Mouse (Mus musculus) heart, postnatal 0 days (tissue): ENCODE results near the gene Tnip2. TPM values are rescaled to one million over a fixed set of nuclear protein-coding genes. Genes with fewer than 3 reads are reported as not detected.

Source experiments
- ATAC-seq: fragments of 200-750 bp; cut with Nextera tagmentation; 2 replicates; pipeline ENCODE4 v1.8.0; 2017; ENCODE audit warnings: low read depth, moderate number of reproducible peaks, moderate library complexity; ENCODE audit not compliant: insufficient read depth
- DNase-seq: peaks from one replicate; pipeline ENCODE4 v3.0.0-alpha.2; 2016; ENCODE audit warnings: low spot score
- H3K27ac ChIP-seq: fragments of 300-500 bp; sonication (generic); 2 replicates; pipeline ENCODE4 v1.5.1; 2014; ENCODE audit warnings: low read depth, mild to moderate bottlenecking
- H3K27me3 ChIP-seq: fragments of 300-500 bp; sonication (generic); 2 replicates; pipeline ENCODE4 v1.6.1; 2014; ENCODE audit warnings: low read length, mixed read lengths; ENCODE audit not compliant: control insufficient read depth, insufficient read depth
- H3K36me3 ChIP-seq: fragments of 300-500 bp; sonication (generic); replicated peaks from 2 replicates; pipeline ENCODE4 v1.6.1; 2014; ENCODE audit warnings: low read length, mixed read lengths; ENCODE audit not compliant: control insufficient read depth, insufficient read depth
- H3K4me1 ChIP-seq: fragments of 300-500 bp; sonication (generic); 2 replicates; pipeline ENCODE4 v1.6.1; 2014; ENCODE audit warnings: antibody characterized with exemption; ENCODE audit not compliant: control insufficient read depth, insufficient read depth
- H3K4me2 ChIP-seq: fragments of 300-500 bp; sonication (generic); 2 replicates; pipeline ENCODE4 v1.6.1; 2014; ENCODE audit warnings: low read depth, mild to moderate bottlenecking, low read length, moderate library complexity
- H3K4me3 ChIP-seq: fragments of 300-500 bp; sonication (generic); 2 replicates; pipeline ENCODE4 v1.5.1; 2014; ENCODE audit warnings: low read depth, low read length
- H3K9ac ChIP-seq: fragments of 300-500 bp; sonication (generic); replicated peaks from 2 replicates; pipeline ENCODE4 v1.6.1; 2014; ENCODE audit warnings: low read depth, low read length, mixed read lengths
- H3K9me3 ChIP-seq: fragments of 300-500 bp; sonication (generic); replicated peaks from 2 replicates; pipeline ENCODE4 v1.6.1; 2016; ENCODE audit warnings: low read length; ENCODE audit not compliant: control insufficient read depth
- CTCF ChIP-seq: IDR thresholded peaks from 2 replicates; pipeline ENCODE4 v1.5.1; 2016; ENCODE audit warnings: antibody characterized with exemption, control low read depth, low read depth
- EP300 ChIP-seq: IDR thresholded peaks from 2 replicates; pipeline ENCODE4 v1.6.1; 2016; ENCODE audit warnings: antibody characterized with exemption, low read depth
- WGBS: fragments of 180-500 bp; shearing (Covaris S2); extraction: QIAGEN DNeasy Blood & Tissue Kit; methylation state at CpG from one replicate; pipeline ENCODE4 v1.1.7; 2014; 5-methylcytosine and 5-hydroxymethylcytosine counted together
- polyA plus RNA-seq: library from polyadenylated mRNA; unstranded; fragments of >200 nt; fragmentation: Nextera tagmentation; extraction: Ambion mirVana; gene quantifications from 2 replicates; pipeline ENCODE4 v1.2.1, GENCODE M21; 2015
- total RNA-seq: library from RNA; depleted of rRNA; stranded (reverse); fragments of >200 nt; gene quantifications from 2 replicates; pipeline ENCODE4 v1.2.3, GENCODE M21; 2014; ENCODE audit warnings: low replicate concordance

Gene Tnip2
- total and polyA plus RNA-seq, 2 experiments from 2014 or later: 11.9 TPM

GRCm38 (mm10) chr5:34528724-34529123 is 14.9 kb upstream of the Tnip2 start:
- H3K9ac ChIP-seq: no peak overlapping the region
- WGBS: 69% methylated on average over 5 of the region's 5 CpGs
- no peak for DNase-seq
- no peak overlapping the region for H3K4me3 ChIP-seq
- no peaks in the 10 kb centered on the region for H3K4me1 ChIP-seq
- no peak for TF ChIP-seq EP300
- no peak for TF ChIP-seq CTCF
- no peak overlapping the region for H3K27ac ChIP-seq
- no peak for ATAC-seq
- no peaks in the 10 kb centered on the region for H3K9me3 ChIP-seq
- H3K27me3 ChIP-seq: peaks cover 3% of the 10 kb centered on the region; the same call in 1 of the 2 replicates
- no peak overlapping the region for H3K4me2 ChIP-seq
- H3K36me3 ChIP-seq: no peaks in the 10 kb centered on the region

- no peaks in the 10 kb centered on the region for H3K4me1 ChIP-seq
- no peak overlapping the region for H3K4me2 ChIP-seq
- TF ChIP-seq CTCF: no peak
- TF ChIP-seq EP300: no peak
- no peak overlapping the region for H3K9ac ChIP-seq
- 85% methylated on average over 2 of the region's 2 CpGs for WGBS
- ATAC-seq: no peak
- no peak overlapping the region for H3K27ac ChIP-seq
- H3K9me3 ChIP-seq: no peaks in the 10 kb centered on the region
- no peak for DNase-seq
- no peaks in the 10 kb centered on the region for H3K36me3 ChIP-seq
- H3K4me3 ChIP-seq: no peak overlapping the region
- peaks cover 3% of the 10 kb centered on the region; the same call in 1 of the 2 replicates for H3K27me3 ChIP-seq
These were observed 13.6 kb upstream of the Tnip2 start for GRCm38 (mm10) chr5:34527352-34527751.

- Histone ChIP-seq H3K36me3 (no peaks in the 10 kb centered on the region), H3K4me3 (peak overlapping the region; percentile 54), H3K9me3 (no peaks in the 10 kb centered on the region), H3K9ac (no peak overlapping the region), H3K4me2 (peak overlapping the region; percentile 65), H3K4me1 (0 out of 2 replicates have a peak, but pooled peaks cover under 1% of the 10 kb centered on the region), H3K27me3 (peaks cover 3% of the 10 kb centered on the region; the same call in 1 of the 2 replicates), H3K27ac (no peak overlapping the region)
- TF ChIP-seq EP300: no peak
- TF ChIP-seq CTCF: no peak
- ATAC-seq (no peak), DNase-seq (no peak)
- WGBS: 68% methylated on average over 5 of the region's 5 CpGs
These were observed 12.6 kb upstream of the Tnip2 start for GRCm38 (mm10) chr5:34526477-34526775.

DNA sequence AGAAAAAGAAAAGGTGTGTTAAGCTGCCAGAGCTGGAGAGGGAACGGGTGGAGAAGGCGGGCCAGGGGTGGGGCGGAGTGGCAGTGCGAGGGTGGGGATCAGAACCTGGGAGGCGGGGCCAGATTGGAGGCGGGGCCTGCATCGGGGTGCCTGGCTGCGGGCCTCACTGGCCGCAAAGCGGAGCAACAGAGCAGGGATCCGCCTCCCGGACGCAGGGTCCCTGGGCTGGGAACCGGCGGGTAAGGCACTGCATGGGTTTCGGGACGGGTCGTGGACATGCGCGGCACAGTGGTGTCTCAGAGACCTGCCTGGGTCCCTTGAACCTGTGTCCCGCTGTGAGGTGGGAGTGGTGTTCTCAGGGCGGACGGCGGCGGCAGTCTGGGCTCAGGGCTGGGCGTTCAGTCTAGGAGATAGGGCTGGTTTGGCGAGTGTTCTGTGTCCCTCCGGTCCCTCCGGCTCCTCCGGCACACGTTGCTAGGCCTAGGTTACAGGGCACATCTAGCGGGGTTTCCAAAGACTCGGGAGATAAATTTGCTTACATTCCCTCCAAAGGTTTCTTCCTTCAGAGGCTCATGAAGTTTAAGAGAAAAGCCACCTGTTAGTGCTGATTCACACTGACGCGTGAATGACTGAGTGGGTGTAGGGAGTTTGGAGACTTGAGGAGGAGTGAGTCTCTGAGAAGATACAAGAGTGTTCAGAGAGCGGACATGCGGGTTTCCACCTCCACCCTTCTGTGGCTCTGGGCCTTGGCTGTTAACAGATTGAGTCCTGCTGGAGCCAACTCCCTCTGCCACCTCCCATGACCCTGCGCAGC is 12.1 kb upstream of the Tnip2 start, which contains the start of gene Sh3bp2:
Gene Sh3bp2, plus strand, starts transcription at position 176 of the 814 bp plus-strand sequence.
- Histone ChIP-seq H3K36me3 (no peaks in the 10 kb centered on the region), H3K4me3 (peak within 1 kb of the TSS; percentile 54), H3K4me2 (peak within 1 kb of the TSS; percentile 65), H3K27ac (peak within 1 kb of the TSS; percentile 7; the same call in 1 of the 2 replicates), H3K9ac (peak within 1 kb of the TSS; percentile 39; the same call in 1 of the 2 replicates), H3K4me1 (peaks cover 6% of the 10 kb centered on the region; the same call in 1 of the 2 replicates), H3K27me3 (peaks cover 3% of the 10 kb centered on the region; the same call in 1 of the 2 replicates), H3K9me3 (no peaks in the 10 kb centered on the region)
- DNase-seq (peak; percentile 86), ATAC-seq (peak; percentile 94)
- TF ChIP-seq CTCF (no peak), EP300 (no peak)
- WGBS: 3% methylated on average over 38 of the region's 38 CpGs

DNA sequence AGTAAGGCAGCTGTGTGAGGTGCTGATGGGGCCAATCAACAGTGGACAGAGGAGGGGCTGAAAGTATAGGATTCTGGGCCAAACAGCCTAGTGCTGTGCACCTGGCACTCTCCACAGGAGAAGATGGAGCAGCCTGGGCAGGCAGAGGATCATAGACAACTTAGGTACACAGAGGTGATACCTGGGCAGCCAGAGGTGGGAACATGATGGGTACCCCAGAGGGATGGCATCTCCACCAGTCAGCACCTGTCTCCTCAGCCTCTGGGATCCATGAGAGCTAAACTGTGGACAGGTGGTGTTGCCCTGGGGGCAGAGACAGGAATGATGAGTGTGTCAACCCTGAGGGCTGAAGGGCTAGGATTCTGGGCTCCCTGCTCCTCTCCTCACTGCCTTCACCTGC is 10.7 kb upstream of the Tnip2 start:
- H3K4me2 ChIP-seq: no peak overlapping the region
- TF ChIP-seq EP300 (no peak), CTCF (no peak)
- DNase-seq: no peak
- no peak overlapping the region for H3K4me3 ChIP-seq
- no peak overlapping the region for H3K27ac ChIP-seq
- H3K9ac ChIP-seq: no peak overlapping the region
- no peaks in the 10 kb centered on the region for H3K9me3 ChIP-seq
- no peak for ATAC-seq
- H3K4me1 ChIP-seq: peaks cover 12% of the 10 kb centered on the region
- peaks cover 3% of the 10 kb centered on the region; the same call in 1 of the 2 replicates for H3K27me3 ChIP-seq
- no peaks in the 10 kb centered on the region for H3K36me3 ChIP-seq
